Mouse (Mus musculus): Measurements from ENCODE around the gene Otof. TPM values are rescaled to one million over a fixed set of nuclear protein-coding genes. Genes with fewer than 3 reads are reported as not detected.

The Otof gene
- polyA plus RNA-seq, 1 experiment from 2014 or later, result 0.04 TPM

DNA sequence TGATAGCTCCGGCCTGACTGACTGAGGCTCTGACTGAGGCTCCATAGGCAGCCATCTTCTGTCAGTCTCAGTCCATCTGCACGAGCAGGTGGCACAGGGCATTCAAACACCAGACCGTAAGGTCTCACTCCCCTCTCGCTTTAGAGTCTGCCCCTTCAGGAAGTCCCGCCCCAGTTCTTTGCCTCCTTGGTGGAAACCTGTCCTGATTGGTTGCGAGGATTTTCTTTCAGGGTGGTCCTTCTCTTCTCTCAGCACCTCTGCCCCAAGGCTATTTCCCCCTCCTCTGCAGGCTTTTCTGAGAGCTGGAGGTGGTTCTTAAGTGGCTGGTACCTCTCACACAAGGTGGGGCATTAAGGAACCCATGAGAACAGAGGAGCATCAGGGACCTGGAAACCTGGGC, 8.7 kb upstream of the Otof start:
- H3K9me3 ChIP-seq (replicated peaks; ENCODE audit: low read length), result no peaks in the 10 kb centered on the region
- H3K36me3 ChIP-seq (ENCODE audit: insufficient read depth, low read length), result no peaks in the 10 kb centered on the region
- ATAC-seq (replicated peaks; ENCODE audit: low FRiP score, low read depth) (no peak), DNase-seq (ENCODE audit: low spot score) (no peak)
- TF ChIP-seq CTCF (IDR thresholded peaks at IDR 0.05; ENCODE audit: low read depth), result no peak
- H3K9ac ChIP-seq (ENCODE audit: low read depth, low read length), result no peak overlapping the region
- no peaks in the 10 kb centered on the region; the same call in 1 of the 2 replicates for H3K4me1 ChIP-seq (replicated peaks; ENCODE audit: insufficient read depth, low read length)
- 54% methylated on average over 6 of the region's 6 CpGs for WGBS
- no peak overlapping the region for H3K4me3 ChIP-seq (replicated peaks; ENCODE audit: low read depth, low read length)
- no peak overlapping the region for H3K27ac ChIP-seq
- H3K27me3 ChIP-seq (ENCODE audit: insufficient read depth, low read length), result no peaks in the 10 kb centered on the region
- no peak overlapping the region for H3K4me2 ChIP-seq (ENCODE audit: low read length)

DNA sequence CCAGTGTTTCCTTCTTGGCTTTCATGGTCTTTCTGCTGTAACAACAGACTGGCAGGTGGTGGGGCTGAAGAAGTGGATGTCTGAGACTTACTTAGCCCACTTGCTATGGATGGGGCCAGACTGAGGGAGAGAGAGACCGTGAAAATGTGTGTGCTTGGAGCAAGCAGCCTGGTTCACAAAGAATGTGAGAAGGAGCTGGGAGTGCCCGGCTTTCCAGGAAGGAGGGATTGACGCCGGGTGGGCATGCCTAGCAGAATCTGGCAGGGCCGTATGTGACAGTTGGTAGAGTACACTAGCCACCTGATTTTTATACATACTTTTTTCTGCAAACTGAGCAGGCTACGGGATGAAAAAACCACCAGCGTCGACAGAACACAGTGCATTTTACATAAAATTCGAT, 4.6 kb upstream of the Otof start:
- Histone ChIP-seq H3K9ac (ENCODE audit: low read depth, low read length) (no peak overlapping the region), H3K4me3 (replicated peaks; ENCODE audit: low read depth, low read length) (peak overlapping the region; percentile 16; the same call in 1 of the 2 replicates)
- ATAC-seq (replicated peaks; ENCODE audit: low FRiP score, low read depth), result no peak

GRCm38 (mm10) chr5:30465861-30466260, 4.1 kb upstream of the Otof start, which contains the start of gene 1700001C02Rik:
TSS of gene 1700001C02Rik (plus strand) at chr5:30466047.
- Histone ChIP-seq H3K9me3 (replicated peaks; ENCODE audit: low read length) (no peaks in the 10 kb centered on the region), H3K9ac (ENCODE audit: low read depth, low read length) (no peak within 1 kb of the TSS), H3K4me3 (replicated peaks; ENCODE audit: low read depth, low read length) (peak within 1 kb of the TSS; percentile 16; the same call in 1 of the 2 replicates), H3K27me3 (ENCODE audit: insufficient read depth, low read length) (no peaks in the 10 kb centered on the region), H3K36me3 (ENCODE audit: insufficient read depth, low read length) (no peaks in the 10 kb centered on the region), H3K4me2 (ENCODE audit: low read length) (peak within 1 kb of the TSS; percentile 52), H3K4me1 (replicated peaks; ENCODE audit: insufficient read depth, low read length) (no peaks in the 10 kb centered on the region; the same call in 1 of the 2 replicates), H3K27ac (no peak within 1 kb of the TSS)
- ATAC-seq (replicated peaks; ENCODE audit: low FRiP score, low read depth) (peak; percentile 61), DNase-seq (ENCODE audit: low spot score) (peak; percentile 41)
- TF ChIP-seq CTCF (IDR thresholded peaks at IDR 0.05; ENCODE audit: low read depth), result no peak
- WGBS, result 11% methylated on average over 21 of the region's 21 CpGs

More for the DNA sequence above, 4.6 kb upstream of the Otof start:
- H3K9me3 ChIP-seq (replicated peaks; ENCODE audit: low read length), result no peaks in the 10 kb centered on the region
- no peak overlapping the region for H3K27ac ChIP-seq
- peak overlapping the region; percentile 52 for H3K4me2 ChIP-seq (ENCODE audit: low read length)
- TF ChIP-seq CTCF (IDR thresholded peaks at IDR 0.05; ENCODE audit: low read depth), result no peak
- DNase-seq (ENCODE audit: low spot score), result no peak
- no peaks in the 10 kb centered on the region for H3K27me3 ChIP-seq (ENCODE audit: insufficient read depth, low read length)
- no peaks in the 10 kb centered on the region for H3K36me3 ChIP-seq (ENCODE audit: insufficient read depth, low read length)
- H3K4me1 ChIP-seq (replicated peaks; ENCODE audit: insufficient read depth, low read length), result no peaks in the 10 kb centered on the region; the same call in 1 of the 2 replicates
- WGBS, result 33% methylated on average over 9 of the region's 9 CpGs

DNA sequence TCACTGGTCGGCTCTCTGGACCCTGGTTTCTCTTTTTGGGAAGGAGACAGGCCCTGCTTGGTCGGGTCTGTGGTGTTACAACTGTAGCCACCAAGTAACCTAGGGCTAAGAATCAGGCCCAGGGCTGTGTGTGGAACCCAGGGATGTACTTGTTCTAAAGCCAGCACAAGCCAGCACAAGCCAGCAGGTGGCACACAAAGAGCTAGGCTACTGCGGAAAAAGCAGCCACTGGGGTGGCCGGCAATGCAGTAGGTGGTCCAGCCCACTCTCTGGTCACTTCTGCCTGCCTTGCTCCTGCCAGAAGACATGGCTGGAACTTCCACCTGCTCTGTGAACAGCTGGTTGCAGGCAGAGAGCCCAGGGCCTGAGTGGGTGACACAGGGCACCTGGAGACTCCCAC, 1.6 kb downstream of the Otof start:
- Histone ChIP-seq H3K4me1 (replicated peaks; ENCODE audit: insufficient read depth, low read length) (no peaks in the 10 kb centered on the region), H3K27ac (no peak overlapping the region), H3K4me3 (replicated peaks; ENCODE audit: low read depth, low read length) (no peak overlapping the region), H3K36me3 (ENCODE audit: insufficient read depth, low read length) (no peaks in the 10 kb centered on the region), H3K27me3 (ENCODE audit: insufficient read depth, low read length) (no peaks in the 10 kb centered on the region), H3K9ac (ENCODE audit: low read depth, low read length) (no peak overlapping the region), H3K4me2 (ENCODE audit: low read length) (no peak overlapping the region), H3K9me3 (replicated peaks; ENCODE audit: low read length) (no peaks in the 10 kb centered on the region)
- TF ChIP-seq CTCF (IDR thresholded peaks at IDR 0.05; ENCODE audit: low read depth), result peak; percentile 49
- WGBS, result 32% methylated on average over 4 of the region's 4 CpGs
- ATAC-seq (replicated peaks; ENCODE audit: low FRiP score, low read depth), result no peak
- no peak for DNase-seq (ENCODE audit: low spot score)

GRCm38 (mm10) chr5:30456056-30456455, 5.7 kb downstream of the Otof start:
- Histone ChIP-seq H3K9ac (ENCODE audit: low read depth, low read length) (no peak overlapping the region), H3K4me1 (replicated peaks; ENCODE audit: insufficient read depth, low read length) (no peaks in the 10 kb centered on the region), H3K36me3 (ENCODE audit: insufficient read depth, low read length) (no peaks in the 10 kb centered on the region), H3K4me3 (replicated peaks; ENCODE audit: low read depth, low read length) (no peak overlapping the region), H3K9me3 (replicated peaks; ENCODE audit: low read length) (no peaks in the 10 kb centered on the region), H3K27me3 (ENCODE audit: insufficient read depth, low read length) (no peaks in the 10 kb centered on the region), H3K27ac (no peak overlapping the region), H3K4me2 (ENCODE audit: low read length) (no peak overlapping the region)
- TF ChIP-seq CTCF (IDR thresholded peaks at IDR 0.05; ENCODE audit: low read depth), result peak; percentile 50
- WGBS, result 49% methylated on average over 6 of the region's 6 CpGs
- ATAC-seq (replicated peaks; ENCODE audit: low FRiP score, low read depth) (no peak), DNase-seq (ENCODE audit: low spot score) (no peak)

DNA sequence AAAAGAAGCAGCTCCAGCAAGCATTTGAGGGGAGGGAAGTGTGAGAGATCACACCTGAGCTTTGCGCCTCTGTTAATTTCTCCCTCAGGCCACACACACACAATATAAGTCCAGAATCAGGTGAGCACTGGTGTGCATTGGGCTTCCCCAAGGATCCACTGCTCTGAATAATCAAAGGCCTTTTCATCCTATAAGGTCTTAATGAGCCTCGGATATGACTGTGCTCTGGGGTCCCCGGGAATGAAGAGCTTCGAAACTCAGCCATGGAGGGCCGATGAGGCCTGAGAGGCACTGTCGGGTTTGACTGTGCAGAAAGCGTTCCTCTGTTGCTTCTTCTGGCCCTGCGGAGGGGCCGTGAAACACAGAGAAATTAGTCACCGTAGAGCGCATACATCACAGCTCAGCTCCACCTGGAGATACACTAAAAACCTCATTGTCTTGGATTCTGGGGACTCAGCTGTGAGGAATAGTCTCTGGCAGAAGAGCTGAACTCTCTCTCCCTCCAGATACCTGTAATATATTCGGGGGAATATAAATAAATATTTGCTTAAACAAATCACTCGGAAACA, 17.3 kb downstream of the Otof start:
- Histone ChIP-seq H3K9ac (ENCODE audit: low read depth, low read length) (no peak overlapping the region), H3K27me3 (ENCODE audit: insufficient read depth, low read length) (no peaks in the 10 kb centered on the region), H3K4me3 (replicated peaks; ENCODE audit: low read depth, low read length) (no peak overlapping the region), H3K4me2 (ENCODE audit: low read length) (no peak overlapping the region), H3K27ac (no peak overlapping the region), H3K9me3 (replicated peaks; ENCODE audit: low read length) (no peaks in the 10 kb centered on the region), H3K4me1 (replicated peaks; ENCODE audit: insufficient read depth, low read length) (no peaks in the 10 kb centered on the region), H3K36me3 (ENCODE audit: insufficient read depth, low read length) (no peaks in the 10 kb centered on the region)
- 76% methylated on average over 13 of the region's 13 CpGs for WGBS
- no peak for TF ChIP-seq CTCF (IDR thresholded peaks at IDR 0.05; ENCODE audit: low read depth)
- DNase-seq (ENCODE audit: low spot score), result no peak
- ATAC-seq (replicated peaks; ENCODE audit: low FRiP score, low read depth), result no peak

DNA sequence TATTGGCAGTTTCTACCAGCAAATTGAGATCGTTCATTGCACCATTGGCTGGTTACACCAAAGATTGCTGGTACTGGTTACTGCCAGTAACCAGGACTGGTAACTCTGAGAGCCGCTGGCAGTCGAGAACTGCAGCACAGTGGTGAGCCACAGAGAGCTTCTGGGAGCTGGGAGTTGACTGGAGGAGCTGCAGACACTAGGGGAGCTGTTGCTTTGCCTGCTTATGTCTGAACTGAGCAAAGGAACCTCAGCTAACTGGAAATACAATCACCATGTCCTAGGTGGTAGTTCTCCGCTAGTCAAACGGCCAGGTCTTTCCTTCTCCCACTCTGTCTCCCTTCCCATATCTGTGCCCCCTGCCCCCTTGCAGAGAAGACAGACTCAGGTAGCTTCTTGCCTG, 19.5 kb downstream of the Otof start:
- peak; percentile 33 for DNase-seq (ENCODE audit: low spot score)
- H3K36me3 ChIP-seq (ENCODE audit: insufficient read depth, low read length), result no peaks in the 10 kb centered on the region
- no peak overlapping the region for H3K27ac ChIP-seq
- no peak overlapping the region for H3K4me2 ChIP-seq (ENCODE audit: low read length)
- H3K4me3 ChIP-seq (replicated peaks; ENCODE audit: low read depth, low read length), result no peak overlapping the region
- peak; percentile 61 for TF ChIP-seq CTCF (IDR thresholded peaks at IDR 0.05; ENCODE audit: low read depth)
- 70% methylated on average over 5 of the region's 5 CpGs for WGBS
- ATAC-seq (replicated peaks; ENCODE audit: low FRiP score, low read depth), result no peak
- H3K27me3 ChIP-seq (ENCODE audit: insufficient read depth, low read length), result no peaks in the 10 kb centered on the region
- H3K9ac ChIP-seq (ENCODE audit: low read depth, low read length), result no peak overlapping the region
- no peaks in the 10 kb centered on the region for H3K9me3 ChIP-seq (replicated peaks; ENCODE audit: low read length)
- no peaks in the 10 kb centered on the region for H3K4me1 ChIP-seq (replicated peaks; ENCODE audit: insufficient read depth, low read length)

Measured in kidney, postnatal 0 days (tissue).